Mouse (Mus musculus): ENCODE measurements around the gene Adamtsl5. TPM values are rescaled to one million over a fixed set of nuclear protein-coding genes. Genes with fewer than 3 reads are reported as not detected.

Adamtsl5 gene
- polyA plus RNA-seq, 1 experiment from 2014 or later: 28.2 TPM

GRCm38 (mm10) chr10:80363734-80364133, 15.5 kb upstream of the Adamtsl5 start:
- 47% methylated on average over 6 of the region's 6 CpGs for WGBS
- Histone ChIP-seq H3K9ac (ENCODE audit: low read depth, low read length) (no peak overlapping the region), H3K27me3 (replicated peaks; ENCODE audit: control insufficient read depth, insufficient read depth, low read length) (peaks cover 7% of the 10 kb centered on the region; the same call in 1 of the 2 replicates), H3K4me1 (ENCODE audit: control insufficient read depth, insufficient read depth, low read length) (no peaks in the 10 kb centered on the region), H3K27ac (ENCODE audit: low read length) (no peak overlapping the region), H3K9me3 (ENCODE audit: control insufficient read depth, low read length) (no peaks in the 10 kb centered on the region), H3K4me3 (ENCODE audit: low read length) (no peak overlapping the region), H3K4me2 (ENCODE audit: low read depth, low read length) (no peak overlapping the region), H3K36me3 (ENCODE audit: control insufficient read depth, insufficient read depth, low read length) (no peaks in the 10 kb centered on the region)
- no peak for ATAC-seq

DNA sequence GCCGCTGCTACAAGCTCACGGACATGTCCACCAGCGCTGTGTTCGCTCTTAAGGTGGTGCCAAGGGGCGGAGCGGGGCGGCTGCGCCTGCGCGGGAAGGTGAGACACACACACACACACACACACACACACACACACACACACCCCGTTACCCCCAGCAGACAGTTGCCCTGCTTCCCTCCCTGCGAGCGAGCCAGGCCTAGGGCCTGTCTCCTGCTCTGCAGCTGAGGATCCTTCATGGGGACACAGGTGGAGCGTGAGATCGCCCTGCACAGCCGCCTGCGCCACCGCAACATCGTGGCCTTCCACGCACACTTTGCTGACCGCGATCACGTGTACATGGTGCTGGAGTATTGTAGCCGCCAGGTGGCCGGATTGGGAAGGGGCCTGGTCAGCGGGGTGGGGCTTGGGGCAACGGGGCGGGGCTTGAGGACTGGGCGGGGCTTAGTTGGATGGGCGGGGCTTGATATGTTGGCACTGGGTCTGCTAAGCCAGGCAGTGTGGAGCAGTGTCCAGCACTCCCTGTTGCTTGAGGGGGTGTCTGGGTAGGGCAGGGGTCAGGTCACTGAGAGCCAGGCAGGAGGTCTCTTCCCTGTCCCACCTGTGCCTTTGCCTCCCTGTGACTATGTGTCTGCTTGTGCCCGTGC, 9.9 kb upstream of the Adamtsl5 start:
- Histone ChIP-seq H3K9ac (ENCODE audit: low read depth, low read length) (peak overlapping the region; percentile 58), H3K27me3 (replicated peaks; ENCODE audit: control insufficient read depth, insufficient read depth, low read length) (peaks cover 41% of the 10 kb centered on the region), H3K9me3 (ENCODE audit: control insufficient read depth, low read length) (no peaks in the 10 kb centered on the region), H3K27ac (ENCODE audit: low read length) (no peak overlapping the region), H3K4me1 (ENCODE audit: control insufficient read depth, insufficient read depth, low read length) (peaks cover 14% of the 10 kb centered on the region), H3K4me3 (ENCODE audit: low read length) (peak overlapping the region; percentile 37), H3K4me2 (ENCODE audit: low read depth, low read length) (peak overlapping the region; percentile 64), H3K36me3 (ENCODE audit: control insufficient read depth, insufficient read depth, low read length) (no peaks in the 10 kb centered on the region)
- ATAC-seq: peak; percentile 41
- WGBS: 6% methylated on average over 31 of the region's 31 CpGs

DNA sequence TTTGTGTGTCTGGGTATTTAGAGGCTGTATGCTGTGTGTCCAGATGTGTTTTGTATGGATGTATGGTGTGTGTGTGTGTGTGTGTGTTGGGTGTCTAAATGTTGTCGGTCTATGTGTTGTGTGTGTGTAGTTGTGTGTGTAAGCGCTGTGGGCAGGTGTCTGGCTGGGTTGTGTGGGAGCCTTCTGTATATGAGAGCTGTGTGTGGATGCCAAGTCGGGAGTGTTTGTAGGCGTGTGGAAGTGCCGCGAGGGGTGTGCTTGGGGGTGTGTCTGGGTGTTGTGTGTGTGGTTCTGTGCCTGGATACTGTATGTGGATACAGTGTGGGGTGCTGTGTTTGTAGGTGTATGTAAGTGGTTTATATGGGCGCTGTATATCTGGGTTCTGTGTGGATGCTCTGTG, 9.1 kb upstream of the Adamtsl5 start:
- Histone ChIP-seq H3K4me3 (ENCODE audit: low read length) (no peak overlapping the region), H3K36me3 (ENCODE audit: control insufficient read depth, insufficient read depth, low read length) (no peaks in the 10 kb centered on the region), H3K4me2 (ENCODE audit: low read depth, low read length) (peak overlapping the region; percentile 64; the same call in 1 of the 2 replicates), H3K27me3 (replicated peaks; ENCODE audit: control insufficient read depth, insufficient read depth, low read length) (peaks cover 41% of the 10 kb centered on the region), H3K27ac (ENCODE audit: low read length) (no peak overlapping the region), H3K9ac (ENCODE audit: low read depth, low read length) (no peak overlapping the region), H3K4me1 (ENCODE audit: control insufficient read depth, insufficient read depth, low read length) (peaks cover 14% of the 10 kb centered on the region), H3K9me3 (ENCODE audit: control insufficient read depth, low read length) (no peaks in the 10 kb centered on the region)
- WGBS: 32% methylated on average over 7 of the region's 7 CpGs
- peak; percentile 16; the same call in 1 of the 2 replicates for ATAC-seq

DNA sequence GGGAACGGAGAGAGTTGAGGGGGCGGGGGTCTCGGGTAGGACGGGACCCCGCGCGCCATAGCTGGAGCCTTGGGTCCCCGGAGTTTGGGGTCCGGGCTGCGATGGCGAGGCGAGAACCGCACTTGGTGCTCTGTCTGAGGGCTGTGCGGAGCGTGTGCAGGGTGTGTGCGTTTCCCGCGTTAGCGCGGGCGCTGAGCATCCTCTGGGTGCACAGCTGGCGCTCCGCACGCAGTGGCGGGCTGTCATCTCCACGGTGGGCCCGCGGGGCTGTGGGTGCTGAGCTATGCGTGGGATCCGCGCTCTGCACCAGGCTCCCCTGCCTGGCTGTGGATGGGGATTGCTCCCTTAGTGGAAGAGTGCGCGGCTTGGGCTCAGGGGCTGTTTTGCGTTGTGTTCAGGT, 8.5 kb upstream of the Adamtsl5 start:
- no peak overlapping the region for H3K27ac ChIP-seq (ENCODE audit: low read length)
- ATAC-seq: no peak
- H3K4me3 ChIP-seq (ENCODE audit: low read length): peak overlapping the region; percentile 38
- H3K4me2 ChIP-seq (ENCODE audit: low read depth, low read length): peak overlapping the region; percentile 48
- WGBS: 1% methylated on average over 34 of the region's 34 CpGs
- peaks cover 41% of the 10 kb centered on the region for H3K27me3 ChIP-seq (replicated peaks; ENCODE audit: control insufficient read depth, insufficient read depth, low read length)
- H3K9ac ChIP-seq (ENCODE audit: low read depth, low read length): peak overlapping the region; percentile 24; the same call in 1 of the 2 replicates
- H3K4me1 ChIP-seq (ENCODE audit: control insufficient read depth, insufficient read depth, low read length): peaks cover 14% of the 10 kb centered on the region
- H3K9me3 ChIP-seq (ENCODE audit: control insufficient read depth, low read length): no peaks in the 10 kb centered on the region
- no peaks in the 10 kb centered on the region for H3K36me3 ChIP-seq (ENCODE audit: control insufficient read depth, insufficient read depth, low read length)

DNA sequence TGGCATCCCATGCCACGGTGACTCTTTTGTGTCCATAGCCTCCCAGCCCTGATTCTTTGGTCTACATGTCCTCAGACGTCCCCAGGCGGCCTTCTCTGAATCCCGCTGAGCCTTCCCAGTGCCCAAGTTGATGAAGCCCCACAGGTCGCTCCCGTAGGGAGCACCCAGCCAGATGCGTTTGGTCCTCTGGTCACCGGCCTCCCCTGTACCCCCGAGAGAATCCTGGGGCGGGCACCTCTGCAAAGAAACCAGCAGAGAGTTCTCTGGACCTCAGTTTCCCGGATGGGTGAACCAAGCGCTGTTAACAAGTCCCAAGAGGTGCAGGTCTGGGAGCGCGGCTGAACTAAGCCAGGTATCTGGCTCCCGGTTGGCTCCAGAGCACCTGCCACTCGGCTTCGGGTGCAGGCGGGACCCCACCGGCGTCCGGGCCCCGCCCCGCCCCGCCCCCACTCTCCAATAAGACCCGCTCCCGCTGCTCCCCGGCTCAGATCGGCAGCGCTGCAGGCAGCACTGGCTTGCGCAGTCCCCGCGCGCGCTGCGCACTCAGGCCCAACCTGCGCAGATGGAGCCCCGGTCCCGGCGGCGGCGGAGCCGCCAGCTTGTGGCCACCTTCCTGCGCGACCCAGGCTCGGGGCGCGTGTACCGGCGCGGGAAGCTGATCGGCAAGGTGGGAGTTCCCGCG, 7.9 kb upstream of the Adamtsl5 start, which contains the start of gene Plk5:
Plk5 (plus strand) TSS at position 459 of the 682 bp plus-strand sequence.
- Histone ChIP-seq H3K27me3 (replicated peaks; ENCODE audit: control insufficient read depth, insufficient read depth, low read length) (peaks cover 41% of the 10 kb centered on the region), H3K9ac (ENCODE audit: low read depth, low read length) (peak within 1 kb of the TSS; percentile 24; the same call in 1 of the 2 replicates)
- 2% methylated on average over 53 of the region's 53 CpGs for WGBS

GRCm38 (mm10) chr10:80355431-80355830, 7.2 kb upstream of the Adamtsl5 start:
- no peaks in the 10 kb centered on the region for H3K9me3 ChIP-seq (ENCODE audit: control insufficient read depth, low read length)
- ATAC-seq: no peak
- no peak overlapping the region for H3K9ac ChIP-seq (ENCODE audit: low read depth, low read length)
- H3K4me3 ChIP-seq (ENCODE audit: low read length): no peak overlapping the region
- H3K4me2 ChIP-seq (ENCODE audit: low read depth, low read length): no peak overlapping the region
- no peaks in the 10 kb centered on the region for H3K36me3 ChIP-seq (ENCODE audit: control insufficient read depth, insufficient read depth, low read length)
- no peak overlapping the region for H3K27ac ChIP-seq (ENCODE audit: low read length)
- H3K4me1 ChIP-seq (ENCODE audit: control insufficient read depth, insufficient read depth, low read length): peaks cover 14% of the 10 kb centered on the region
- WGBS: 13% methylated on average over 9 of the region's 9 CpGs
- H3K27me3 ChIP-seq (replicated peaks; ENCODE audit: control insufficient read depth, insufficient read depth, low read length): peaks cover 41% of the 10 kb centered on the region

More for the DNA sequence above, 7.9 kb upstream of the Adamtsl5 start, which contains the start of gene Plk5:
- no peaks in the 10 kb centered on the region for H3K9me3 ChIP-seq (ENCODE audit: control insufficient read depth, low read length)
- peak within 1 kb of the TSS; percentile 48 for H3K4me2 ChIP-seq (ENCODE audit: low read depth, low read length)
- ATAC-seq: no peak
- H3K4me3 ChIP-seq (ENCODE audit: low read length): peak within 1 kb of the TSS; percentile 38
- no peaks in the 10 kb centered on the region for H3K36me3 ChIP-seq (ENCODE audit: control insufficient read depth, insufficient read depth, low read length)
- H3K4me1 ChIP-seq (ENCODE audit: control insufficient read depth, insufficient read depth, low read length): peaks cover 14% of the 10 kb centered on the region
- no peak within 1 kb of the TSS for H3K27ac ChIP-seq (ENCODE audit: low read length)

- Histone ChIP-seq H3K27ac (ENCODE audit: low read length) (no peak overlapping the region), H3K4me3 (ENCODE audit: low read length) (no peak overlapping the region), H3K9ac (ENCODE audit: low read depth, low read length) (no peak overlapping the region), H3K9me3 (ENCODE audit: control insufficient read depth, low read length) (no peaks in the 10 kb centered on the region), H3K27me3 (replicated peaks; ENCODE audit: control insufficient read depth, insufficient read depth, low read length) (peaks cover 32% of the 10 kb centered on the region), H3K4me1 (ENCODE audit: control insufficient read depth, insufficient read depth, low read length) (peaks cover 24% of the 10 kb centered on the region), H3K4me2 (ENCODE audit: low read depth, low read length) (no peak overlapping the region), H3K36me3 (ENCODE audit: control insufficient read depth, insufficient read depth, low read length) (no peaks in the 10 kb centered on the region)
- ATAC-seq: no peak
- WGBS: 69% methylated on average over 8 of the region's 8 CpGs
Observed at GRCm38 (mm10) chr10:80352727-80353126, 4.5 kb upstream of the Adamtsl5 start.

DNA sequence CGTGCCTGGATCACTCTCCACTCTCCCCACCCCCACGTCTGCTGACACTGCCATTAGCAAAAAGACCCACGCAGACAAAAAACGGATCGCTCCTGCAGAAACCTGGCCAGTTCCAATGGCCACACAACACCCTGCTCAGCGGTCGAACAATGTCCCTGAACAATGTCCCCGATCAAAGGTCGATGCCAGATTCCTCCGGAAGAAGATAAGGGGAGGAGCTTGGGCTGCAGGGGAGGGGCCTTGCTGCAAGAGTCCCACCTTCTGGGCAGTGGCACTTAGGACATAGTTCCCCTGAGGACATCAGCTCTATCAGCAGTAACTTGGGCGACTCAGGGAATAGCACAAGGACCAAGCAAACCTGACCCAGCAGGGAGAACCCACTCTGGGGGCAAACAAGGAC, 3.7 kb upstream of the Adamtsl5 start:
- no peak overlapping the region for H3K4me2 ChIP-seq (ENCODE audit: low read depth, low read length)
- peaks cover 24% of the 10 kb centered on the region for H3K27me3 ChIP-seq (replicated peaks; ENCODE audit: control insufficient read depth, insufficient read depth, low read length)
- H3K9me3 ChIP-seq (ENCODE audit: control insufficient read depth, low read length): no peaks in the 10 kb centered on the region
- H3K36me3 ChIP-seq (ENCODE audit: control insufficient read depth, insufficient read depth, low read length): no peaks in the 10 kb centered on the region
- WGBS: 22% methylated on average over 11 of the region's 11 CpGs
- H3K4me3 ChIP-seq (ENCODE audit: low read length): no peak overlapping the region
- peaks cover 26% of the 10 kb centered on the region for H3K4me1 ChIP-seq (ENCODE audit: control insufficient read depth, insufficient read depth, low read length)
- H3K9ac ChIP-seq (ENCODE audit: low read depth, low read length): no peak overlapping the region
- no peak overlapping the region for H3K27ac ChIP-seq (ENCODE audit: low read length)
- 0 out of 2 replicates have a peak, but pooled peaks have one; percentile 12 for ATAC-seq

DNA sequence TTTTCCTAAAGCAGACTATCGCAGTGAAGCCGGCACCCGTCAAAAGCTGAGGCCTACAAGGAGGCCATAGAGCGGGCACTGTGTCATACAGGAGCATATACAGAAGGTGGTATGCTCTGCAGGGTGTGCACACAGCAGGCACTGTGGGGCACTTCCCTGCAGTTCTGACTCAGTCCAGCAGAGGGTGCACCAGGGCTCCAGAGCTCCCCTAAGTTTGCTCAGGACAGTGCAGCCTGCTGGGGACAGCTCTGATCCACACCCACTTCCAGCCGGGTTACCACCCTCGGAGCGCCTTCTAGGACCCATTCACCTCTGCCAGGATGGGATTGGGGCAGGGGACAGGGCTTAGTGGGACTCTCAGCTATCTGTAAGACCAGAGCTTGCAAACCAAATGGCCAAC, 2.1 kb upstream of the Adamtsl5 start:
- Histone ChIP-seq H3K27me3 (replicated peaks; ENCODE audit: control insufficient read depth, insufficient read depth, low read length) (peaks cover 13% of the 10 kb centered on the region), H3K27ac (ENCODE audit: low read length) (no peak overlapping the region), H3K9me3 (ENCODE audit: control insufficient read depth, low read length) (no peaks in the 10 kb centered on the region), H3K9ac (ENCODE audit: low read depth, low read length) (no peak overlapping the region), H3K4me3 (ENCODE audit: low read length) (no peak overlapping the region), H3K4me2 (ENCODE audit: low read depth, low read length) (no peak overlapping the region), H3K36me3 (ENCODE audit: control insufficient read depth, insufficient read depth, low read length) (no peaks in the 10 kb centered on the region), H3K4me1 (ENCODE audit: control insufficient read depth, insufficient read depth, low read length) (peaks cover 24% of the 10 kb centered on the region)
- peak; percentile 77 for ATAC-seq
- 9% methylated on average over 7 of the region's 7 CpGs for WGBS
